ENCODE assay signal across 11 mouse cellular contexts in the genomic region with DNA sequence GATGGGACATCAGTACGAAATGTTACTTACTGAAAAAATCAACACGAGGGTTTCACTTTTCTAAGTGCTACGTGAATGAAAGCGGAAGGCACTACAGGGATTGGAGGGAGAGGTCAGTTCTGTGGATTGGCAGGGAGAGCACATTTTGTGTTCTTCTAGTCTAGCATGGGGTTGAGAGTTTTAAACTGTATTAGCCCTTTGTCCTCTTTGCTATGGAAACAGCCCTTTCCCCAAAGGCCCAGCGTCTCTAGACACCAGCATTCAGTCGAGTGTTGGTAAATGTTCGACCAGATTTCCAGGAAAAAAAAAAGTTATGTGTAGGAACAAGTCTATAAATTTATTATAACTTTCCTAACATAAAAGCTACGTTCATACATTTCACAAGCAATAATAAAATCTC.
A peak's percentile ranks its signal among the peaks of the same experiment; 100 is the strongest.
DNase-seq lines count a peak whose midpoint lies in the region; ATAC-seq lines count a peak whose summit lies in the region.
"Had no signal": no experiment of that assay in that cellular context is flagged by ENCODE, and none has a peak within 500 bp of the region (broad histone marks: within the 10 kb centered on the region; RNA-seq: fewer than 3 reads in every experiment).

No protein-coding gene starts in this region.

- 0 out of 2 replicates have a peak overlapping the region, but pooled peaks have one; percentile 1 for H3K27ac ChIP-seq in hindbrain, embryonic 10.5 days
- no peak overlapping the region for H3K27ac ChIP-seq in hindbrain, embryonic 11.5 days (ENCODE audit: low read depth, low read length)
- H3K27ac ChIP-seq in midbrain, embryonic 16.5 days (ENCODE audit: low read length): 0 out of 2 replicates have a peak overlapping the region, but pooled peaks have one; percentile 4
- H3K27ac ChIP-seq in midbrain, embryonic 14.5 days (replicated peaks; ENCODE audit: low read depth, low read length): no peak overlapping the region

- H3K4me1 ChIP-seq in hindbrain, embryonic 10.5 days (replicated peaks): peaks cover 67% of the 10 kb centered on the region
- H3K4me1 ChIP-seq in hindbrain, embryonic 11.5 days (replicated peaks; ENCODE audit: control insufficient read depth, insufficient read depth, low read length): 0 out of 2 replicates have a peak, but pooled peaks cover 3% of the 10 kb centered on the region
- peaks cover 2% of the 10 kb centered on the region; the same call in 1 of the 2 replicates for H3K4me1 ChIP-seq in midbrain, embryonic 16.5 days (ENCODE audit: control insufficient read depth, insufficient read depth, low read length)
- 0 out of 2 replicates have a peak, but pooled peaks cover 3% of the 10 kb centered on the region for H3K4me1 ChIP-seq in midbrain, embryonic 14.5 days (ENCODE audit: control insufficient read depth, insufficient read depth, low read length)

- H3K27me3 ChIP-seq in hindbrain, embryonic 10.5 days (ENCODE audit: insufficient read depth, poor library complexity, severe bottlenecking): no peaks in the 10 kb centered on the region
- no peaks in the 10 kb centered on the region for H3K27me3 ChIP-seq in hindbrain, embryonic 11.5 days (ENCODE audit: control insufficient read depth, insufficient read depth, low read length)
- H3K27me3 ChIP-seq in midbrain, embryonic 16.5 days (ENCODE audit: control insufficient read depth, insufficient read depth, low read depth, low read length): no peaks in the 10 kb centered on the region
- H3K27me3 ChIP-seq in midbrain, embryonic 14.5 days (ENCODE audit: control insufficient read depth, insufficient read depth, low read length): no peaks in the 10 kb centered on the region

- no peak overlapping the region for H3K4me2 ChIP-seq in hindbrain, embryonic 11.5 days (replicated peaks; ENCODE audit: low read depth, low read length)
- H3K4me2 ChIP-seq in midbrain, embryonic 16.5 days (ENCODE audit: low read length): no peak overlapping the region
- no peak overlapping the region for H3K4me2 ChIP-seq in midbrain, embryonic 14.5 days (ENCODE audit: low read length)

- no peaks in the 10 kb centered on the region for H3K36me3 ChIP-seq in hindbrain, embryonic 10.5 days
- H3K36me3 ChIP-seq in hindbrain, embryonic 11.5 days (ENCODE audit: control insufficient read depth, insufficient read depth, low read length): no peaks in the 10 kb centered on the region
- no peaks in the 10 kb centered on the region for H3K36me3 ChIP-seq in midbrain, embryonic 16.5 days (ENCODE audit: control insufficient read depth, insufficient read depth, low read length)
- H3K36me3 ChIP-seq in midbrain, embryonic 14.5 days (ENCODE audit: control insufficient read depth, insufficient read depth, low read length): no peaks in the 10 kb centered on the region

- no peak overlapping the region for H3K4me3 ChIP-seq in hindbrain, embryonic 10.5 days
- H3K4me3 ChIP-seq in hindbrain, embryonic 11.5 days (ENCODE audit: low read depth, low read length): no peak overlapping the region
- no peak overlapping the region for H3K4me3 ChIP-seq in midbrain, embryonic 16.5 days (ENCODE audit: low read depth, low read length)
- no peak overlapping the region for H3K4me3 ChIP-seq in midbrain, embryonic 14.5 days (replicated peaks; ENCODE audit: low read depth, low read length)

- DNase-seq in hindbrain, embryonic 10.5 days (ENCODE audit: low spot score): no peak
- no peak for DNase-seq in hindbrain, embryonic 11.5 days (ENCODE audit: low spot score)
- DNase-seq in midbrain, embryonic 14.5 days: no peak
- DNase-seq in kidney, postnatal 25 days: peak; percentile 11 to 61
- no peak for DNase-seq in ovary, postnatal 10 days (ENCODE audit: low spot score)
- no peak for DNase-seq in thymus, postnatal 4 days
- DNase-seq: cerebellum, adult 18-20 months; gastrocnemius, postnatal 14 days; lung, postnatal 14 days had no signal

- WGBS in hindbrain, embryonic 10.5 days: 66% methylated on average over 8 of the region's 8 CpGs
- 70% methylated on average over 8 of the region's 8 CpGs for WGBS in hindbrain, embryonic 11.5 days
- 50% methylated on average over 8 of the region's 8 CpGs for WGBS in midbrain, embryonic 16.5 days
- 59% methylated on average over 8 of the region's 8 CpGs for WGBS in midbrain, embryonic 14.5 days

- H3K9me3 ChIP-seq in hindbrain, embryonic 10.5 days: no peaks in the 10 kb centered on the region
- H3K9me3 ChIP-seq in hindbrain, embryonic 11.5 days (ENCODE audit: control insufficient read depth, low read length): no peaks in the 10 kb centered on the region
- no peaks in the 10 kb centered on the region for H3K9me3 ChIP-seq in midbrain, embryonic 16.5 days (replicated peaks; ENCODE audit: control insufficient read depth, low read length, poor library complexity, severe bottlenecking)
- H3K9me3 ChIP-seq in midbrain, embryonic 14.5 days (ENCODE audit: control insufficient read depth, low read length): no peaks in the 10 kb centered on the region

- no peak for ATAC-seq in hindbrain, embryonic 11.5 days (ENCODE audit: low FRiP score)
- ATAC-seq in midbrain, embryonic 16.5 days: no peak
- ATAC-seq in midbrain, embryonic 14.5 days (ENCODE audit: low FRiP score, low TSS enrichment): no peak
- ATAC-seq in megakaryocyte, adult 5-6 weeks (ENCODE audit: poor library complexity, severe bottlenecking): no peak

- H3K9ac ChIP-seq in hindbrain, embryonic 11.5 days (ENCODE audit: low read depth, low read length): no peak overlapping the region
- H3K9ac ChIP-seq in midbrain, embryonic 16.5 days (ENCODE audit: low read depth, low read length): no peak overlapping the region
- H3K9ac ChIP-seq in midbrain, embryonic 14.5 days (replicated peaks; ENCODE audit: low read length): no peak overlapping the region

Comparison
In these comparisons a context has a peak if more than half of its experiments do, and no peak if none do; other contexts are left out.
1. H3K27ac ChIP-seq: peak in hindbrain, embryonic 10.5 days (single experiment) and midbrain, embryonic 16.5 days (single experiment); none in hindbrain, embryonic 11.5 days (single experiment) and midbrain, embryonic 14.5 days (single experiment).
2. DNase-seq: peak in kidney, postnatal 25 days (2 of 2); none in hindbrain, embryonic 10.5 days (single experiment), hindbrain, embryonic 11.5 days (single experiment), midbrain, embryonic 14.5 days (single experiment), ovary, postnatal 10 days (single experiment) and thymus, postnatal 4 days (single experiment).